Mouse (Mus musculus) stomach, embryonic 16.5 days (tissue): Measurements from ENCODE around the gene Acvrl1. TPM values are rescaled to one million over a fixed set of nuclear protein-coding genes. Genes with fewer than 3 reads are reported as not detected.

Experiments used
- ATAC-seq: fragments of 200-750 bp; cut with Nextera tagmentation; 2 replicates; pipeline ENCODE4 v1.8.0; 2017; ENCODE audit warnings: moderate number of reproducible peaks, moderate TSS enrichment; ENCODE audit not compliant: insufficient read depth, low FRiP score
- H3K27ac ChIP-seq: fragments of 300-500 bp; sonication (generic); 2 replicates; pipeline ENCODE4 v1.5.1; 2014; ENCODE audit warnings: low read length
- H3K27me3 ChIP-seq: fragments of 300-500 bp; sonication (generic); 2 replicates; pipeline ENCODE4 v1.6.1; 2014; ENCODE audit warnings: low read length, control low read depth, mixed read lengths; ENCODE audit not compliant: control insufficient read depth, insufficient read depth
- H3K36me3 ChIP-seq: fragments of 300-500 bp; sonication (generic); 2 replicates; pipeline ENCODE4 v1.6.1; 2014; ENCODE audit warnings: low read length; ENCODE audit not compliant: control insufficient read depth, insufficient read depth
- H3K4me1 ChIP-seq: fragments of 300-500 bp; sonication (generic); 2 replicates; pipeline ENCODE4 v1.6.1; 2014; ENCODE audit warnings: low read length, control low read depth, mixed read lengths; ENCODE audit not compliant: control insufficient read depth, insufficient read depth
- H3K4me2 ChIP-seq: fragments of 300-500 bp; sonication (generic); 2 replicates; pipeline ENCODE4 v1.6.1; 2014; ENCODE audit warnings: low read depth, low read length, mixed read lengths
- H3K4me3 ChIP-seq: fragments of 300-500 bp; sonication (generic); replicated peaks from 2 replicates; pipeline ENCODE4 v1.5.1; 2014; ENCODE audit warnings: mild to moderate bottlenecking, low read length
- H3K9ac ChIP-seq: fragments of 300-500 bp; sonication (generic); 2 replicates; pipeline ENCODE4 v1.6.1; 2014; ENCODE audit warnings: low read length
- H3K9me3 ChIP-seq: fragments of 300-500 bp; sonication (generic); replicated peaks from 2 replicates; pipeline ENCODE4 v1.6.1; 2016; ENCODE audit warnings: low read length, control low read depth; ENCODE audit not compliant: control insufficient read depth
- WGBS: fragments of 180-500 bp; shearing (Covaris S2); extraction: QIAGEN DNeasy Blood & Tissue Kit; methylation state at CpG from one replicate; pipeline ENCODE4 v1.1.7; 2014; 5-methylcytosine and 5-hydroxymethylcytosine counted together
- polyA plus RNA-seq: library from polyadenylated mRNA; unstranded; fragments of >200 nt; fragmentation: Nextera tagmentation; extraction: Ambion mirVana; gene quantifications from 2 replicates; pipeline ENCODE4 v1.2.1, GENCODE M21; 2015

The Acvrl1 gene
- 34.9 and 39.3 TPM in 2 replicates for polyA plus RNA-seq

DNA sequence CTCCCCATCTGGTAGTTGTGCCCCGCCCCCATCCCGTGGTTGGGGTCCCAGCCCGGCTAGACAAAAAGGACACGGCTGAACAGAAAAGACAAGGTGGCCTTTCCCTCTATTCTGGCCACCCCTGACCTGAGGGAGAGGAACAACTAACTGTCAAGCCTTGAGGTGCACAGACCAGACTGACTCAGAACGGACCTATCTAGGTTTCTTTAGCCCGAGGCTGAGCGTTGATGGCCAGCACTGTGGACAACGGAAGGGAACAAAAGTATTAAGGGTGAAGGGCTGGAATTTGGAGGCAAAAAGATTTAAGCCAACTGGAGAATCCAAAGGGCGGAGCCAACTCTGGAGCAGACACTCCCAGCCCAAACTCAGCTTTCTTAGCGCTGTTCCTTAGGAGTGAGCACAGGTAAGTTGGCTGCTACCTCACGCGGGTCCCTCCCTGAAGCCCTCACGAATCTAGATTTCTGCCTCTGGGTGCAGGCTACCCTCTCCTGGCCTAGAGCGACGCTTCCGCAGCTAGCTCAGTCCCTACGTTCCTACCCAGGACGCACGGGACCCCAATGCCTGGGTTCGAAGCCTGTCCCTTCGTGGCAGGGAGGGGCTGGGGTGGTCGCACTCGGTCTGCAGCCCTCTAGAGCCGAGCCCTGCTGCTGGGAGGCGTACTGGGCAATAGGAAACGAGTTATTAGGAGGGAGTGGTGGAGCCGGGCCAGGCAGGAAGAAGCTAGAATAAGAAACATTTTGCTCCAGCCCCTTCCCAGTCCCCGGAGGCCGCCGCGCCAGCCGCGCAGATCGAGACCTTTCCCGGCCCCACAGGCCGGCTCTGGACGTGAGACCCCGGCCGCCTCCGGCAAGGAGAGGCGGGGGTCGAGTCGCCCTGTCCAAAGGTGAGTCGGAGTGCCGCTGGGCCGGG, at the start of gene Acvrl1:
Acvrl1 (plus strand) TSS at position 342 of the 909 bp plus-strand sequence.
- Histone ChIP-seq H3K36me3 (no peaks in the 10 kb centered on the region), H3K27ac (peak within 1 kb of the TSS; percentile 86), H3K4me2 (peak within 1 kb of the TSS; percentile 86), H3K27me3 (0 out of 2 replicates have a peak, but pooled peaks cover 3% of the 10 kb centered on the region), H3K9ac (peak within 1 kb of the TSS; percentile 87), H3K4me3 (peak within 1 kb of the TSS; percentile 70), H3K4me1 (peaks cover 56% of the 10 kb centered on the region), H3K9me3 (no peaks in the 10 kb centered on the region)
- peak; percentile 48; the same call in 1 of the 2 replicates for ATAC-seq
- 5% methylated on average over 46 of the region's 46 CpGs for WGBS

DNA sequence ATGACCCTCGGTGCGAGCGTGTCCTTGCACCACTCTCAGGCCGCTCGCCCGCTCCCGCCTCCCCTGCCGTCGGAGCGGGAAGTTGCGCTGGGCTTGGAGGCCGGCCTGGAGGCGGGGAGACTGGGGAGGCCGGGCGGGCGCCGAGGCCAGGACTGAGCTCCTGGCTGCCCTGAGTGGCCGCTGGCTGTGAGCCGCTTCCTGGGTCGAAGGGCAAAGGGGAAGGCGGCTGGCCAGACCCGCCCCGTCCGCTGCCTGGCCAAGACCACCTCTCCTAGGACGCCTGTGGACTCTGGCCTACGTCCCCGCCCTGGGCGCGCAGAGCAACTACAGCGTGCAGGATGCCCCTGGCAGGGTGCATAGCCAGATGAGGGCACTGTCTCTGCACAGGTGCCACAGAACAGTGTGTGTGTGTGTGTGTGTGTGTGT, 49.6 kb upstream of the Acvrl1 start:
- Histone ChIP-seq H3K4me1 (peaks cover 36% of the 10 kb centered on the region), H3K4me3 (peak overlapping the region; percentile 74), H3K27ac (peak overlapping the region; percentile 88), H3K27me3 (no peaks in the 10 kb centered on the region), H3K4me2 (peak overlapping the region; percentile 89), H3K9ac (peak overlapping the region; percentile 96), H3K36me3 (no peaks in the 10 kb centered on the region), H3K9me3 (no peaks in the 10 kb centered on the region)
- peak; percentile 81 for ATAC-seq
- WGBS = 2% methylated on average over 30 of the region's 30 CpGs

DNA sequence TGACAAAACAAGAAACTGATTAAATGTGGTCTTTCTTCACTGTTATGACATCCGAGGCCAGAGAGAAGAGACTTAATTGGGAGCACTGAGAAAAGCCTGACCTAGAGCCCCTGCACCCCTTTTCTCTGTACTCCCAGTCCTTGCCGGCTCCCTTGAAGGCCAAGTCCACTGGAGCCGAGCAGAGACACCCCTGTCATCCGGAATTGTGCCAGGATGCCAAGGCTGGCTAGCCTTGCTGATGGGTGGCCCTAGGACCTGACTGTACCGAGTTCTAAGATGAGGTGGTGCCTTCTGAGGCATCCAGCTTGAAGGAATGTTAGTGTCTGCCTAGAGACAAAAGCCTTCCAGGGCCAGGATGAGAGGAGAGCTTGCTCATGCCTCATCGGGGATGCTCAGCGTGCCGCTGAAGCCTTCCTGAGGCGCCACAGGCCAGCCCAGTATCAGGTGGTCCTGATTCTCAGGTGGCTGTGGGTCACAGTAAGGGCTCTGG, 48.2 kb upstream of the Acvrl1 start:
- H3K4me3 ChIP-seq = no peak overlapping the region
- H3K27me3 ChIP-seq = no peaks in the 10 kb centered on the region
- ATAC-seq = no peak
- no peaks in the 10 kb centered on the region for H3K9me3 ChIP-seq
- no peak overlapping the region for H3K4me2 ChIP-seq
- no peak overlapping the region for H3K27ac ChIP-seq
- H3K36me3 ChIP-seq = no peaks in the 10 kb centered on the region
- peaks cover 34% of the 10 kb centered on the region for H3K4me1 ChIP-seq
- 81% methylated on average over 9 of the region's 9 CpGs for WGBS
- H3K9ac ChIP-seq = no peak overlapping the region

DNA sequence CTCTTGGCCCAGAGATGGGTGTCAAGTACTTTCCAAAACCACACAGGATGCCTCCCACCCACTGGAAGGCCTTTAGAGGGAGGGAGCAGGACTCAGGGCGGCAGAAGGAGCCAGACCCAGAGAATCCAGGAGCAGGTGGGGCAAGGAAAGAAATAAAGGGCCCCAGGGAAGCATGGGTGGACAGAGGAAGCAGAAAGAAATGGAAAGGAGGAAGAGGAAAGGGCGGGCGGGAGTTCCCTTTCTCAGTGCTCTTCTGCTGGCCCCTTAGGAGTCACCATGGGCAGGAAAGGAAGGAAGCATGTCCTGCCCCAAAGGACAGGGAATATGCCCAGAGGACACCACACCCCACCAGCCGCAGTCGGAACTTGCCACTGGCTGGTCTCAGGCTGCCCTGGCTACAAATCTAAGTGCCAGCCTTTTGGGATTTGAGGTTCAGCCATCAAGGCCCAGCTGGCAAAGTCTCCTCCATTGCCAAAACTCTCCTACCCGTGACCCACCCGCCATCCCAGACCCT, 47.2 kb upstream of the Acvrl1 start:
- no peak for ATAC-seq
- Histone ChIP-seq H3K27me3 (no peaks in the 10 kb centered on the region), H3K36me3 (no peaks in the 10 kb centered on the region), H3K27ac (no peak overlapping the region), H3K9me3 (no peaks in the 10 kb centered on the region), H3K4me3 (no peak overlapping the region), H3K4me2 (no peak overlapping the region), H3K4me1 (peaks cover 24% of the 10 kb centered on the region), H3K9ac (no peak overlapping the region)
- 73% methylated on average over 7 of the region's 7 CpGs for WGBS

DNA sequence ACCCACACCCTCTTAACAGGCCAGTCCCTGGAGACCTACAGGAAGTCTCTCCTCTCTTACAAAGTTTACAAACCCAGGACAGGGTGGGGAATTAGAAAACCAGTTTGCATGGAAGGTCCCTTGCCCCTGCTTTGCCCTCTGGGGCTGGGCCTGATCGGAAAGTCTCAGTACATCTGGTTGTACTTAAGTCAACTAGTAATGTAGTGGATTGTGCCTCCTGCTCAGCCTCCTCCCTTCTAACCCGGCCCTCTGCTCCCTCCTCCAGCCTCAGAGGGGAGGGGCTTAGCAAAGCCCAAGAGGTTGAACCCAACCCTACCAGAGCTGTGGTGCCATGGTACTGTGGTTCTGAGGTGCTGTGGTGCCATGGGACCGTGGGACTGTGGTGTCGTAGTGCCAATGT, 46.1 kb upstream of the Acvrl1 start:
- no peak overlapping the region for H3K4me3 ChIP-seq
- H3K27me3 ChIP-seq = no peaks in the 10 kb centered on the region
- WGBS = 49% methylated on average over 4 of the region's 4 CpGs
- H3K4me1 ChIP-seq = peaks cover 14% of the 10 kb centered on the region
- no peak for ATAC-seq
- H3K9ac ChIP-seq = no peak overlapping the region
- H3K36me3 ChIP-seq = no peaks in the 10 kb centered on the region
- H3K4me2 ChIP-seq = no peak overlapping the region
- H3K9me3 ChIP-seq = no peaks in the 10 kb centered on the region
- H3K27ac ChIP-seq = peak overlapping the region; percentile 36; the same call in 1 of the 2 replicates

DNA sequence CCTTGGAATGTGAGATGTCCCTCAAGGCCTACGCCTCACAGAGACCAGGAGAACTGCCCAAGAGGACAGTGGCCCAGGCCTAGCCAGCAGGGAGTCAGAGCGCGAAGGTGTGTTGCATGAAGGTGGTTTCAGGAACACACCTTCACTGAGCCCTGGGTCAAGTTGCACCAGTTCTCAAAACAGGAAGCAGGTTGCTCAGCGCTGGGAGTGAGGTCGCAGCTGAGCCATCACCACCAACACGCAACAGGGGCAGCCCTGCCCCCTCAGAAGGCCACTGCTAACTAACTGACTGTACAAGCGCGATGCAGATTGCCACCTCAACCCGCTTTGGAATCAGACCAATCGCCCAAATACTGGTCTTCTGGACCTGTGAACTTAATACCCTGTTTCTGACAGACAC, 43.8 kb upstream of the Acvrl1 start:
- WGBS = 70% methylated on average over 10 of the region's 10 CpGs
- no peak for ATAC-seq
- Histone ChIP-seq H3K27me3 (no peaks in the 10 kb centered on the region), H3K27ac (no peak overlapping the region), H3K4me2 (no peak overlapping the region), H3K9ac (no peak overlapping the region), H3K36me3 (no peaks in the 10 kb centered on the region), H3K4me1 (peaks cover 14% of the 10 kb centered on the region), H3K4me3 (no peak overlapping the region), H3K9me3 (no peaks in the 10 kb centered on the region)

DNA sequence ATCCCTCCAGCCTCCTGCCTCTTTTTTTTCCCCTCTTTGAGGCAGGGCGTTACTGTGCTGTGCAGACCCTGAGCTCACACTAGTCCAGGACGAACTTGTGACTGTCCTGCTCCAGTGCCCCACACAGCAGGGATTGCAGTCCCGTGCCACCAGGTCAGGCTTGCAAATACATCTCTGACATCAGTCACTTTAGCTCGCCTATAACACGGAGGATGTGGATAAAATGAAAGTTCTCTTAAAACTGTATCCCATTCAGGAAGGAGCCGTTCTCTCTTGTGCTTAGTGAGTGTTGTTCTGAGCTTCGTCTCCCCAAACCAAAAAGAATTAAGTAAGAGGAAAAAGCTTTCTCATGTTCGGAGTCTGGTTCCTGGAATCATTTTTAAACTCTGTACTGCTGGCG, 41.9 kb upstream of the Acvrl1 start:
- no peaks in the 10 kb centered on the region for H3K36me3 ChIP-seq
- peaks cover 10% of the 10 kb centered on the region for H3K4me1 ChIP-seq
- ATAC-seq = no peak
- 59% methylated on average over 9 of the region's 9 CpGs for WGBS
- no peak overlapping the region for H3K27ac ChIP-seq
- H3K4me2 ChIP-seq = no peak overlapping the region
- no peaks in the 10 kb centered on the region for H3K9me3 ChIP-seq
- H3K27me3 ChIP-seq = no peaks in the 10 kb centered on the region
- H3K9ac ChIP-seq = no peak overlapping the region
- no peak overlapping the region for H3K4me3 ChIP-seq

DNA sequence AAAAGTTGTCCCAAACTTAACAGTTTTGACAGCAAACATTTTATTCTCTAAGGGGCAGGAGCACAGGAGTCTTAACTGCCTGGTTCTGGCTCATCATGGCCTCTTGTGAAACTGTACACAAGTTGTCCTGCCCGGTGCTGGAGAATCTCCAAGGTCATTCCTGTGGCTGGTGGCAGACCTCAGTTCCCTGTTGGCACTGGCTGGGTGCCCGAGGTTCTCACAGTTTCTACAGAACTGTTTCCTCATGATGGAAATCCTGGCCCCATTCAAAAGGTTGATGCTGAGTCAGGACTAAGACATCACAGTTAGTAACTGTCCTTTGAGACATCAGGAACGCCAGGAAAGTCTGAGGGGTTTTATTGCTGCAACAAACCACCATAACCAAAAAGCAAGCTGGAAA, 41.4 kb upstream of the Acvrl1 start:
- peaks cover 5% of the 10 kb centered on the region for H3K4me1 ChIP-seq
- H3K4me3 ChIP-seq = no peak overlapping the region
- no peak overlapping the region for H3K27ac ChIP-seq
- H3K9ac ChIP-seq = no peak overlapping the region
- H3K4me2 ChIP-seq = no peak overlapping the region
- no peaks in the 10 kb centered on the region for H3K9me3 ChIP-seq
- H3K36me3 ChIP-seq = no peaks in the 10 kb centered on the region
- no peaks in the 10 kb centered on the region for H3K27me3 ChIP-seq
- no peak for ATAC-seq
- 64% methylated on average over 3 of the region's 3 CpGs for WGBS

DNA sequence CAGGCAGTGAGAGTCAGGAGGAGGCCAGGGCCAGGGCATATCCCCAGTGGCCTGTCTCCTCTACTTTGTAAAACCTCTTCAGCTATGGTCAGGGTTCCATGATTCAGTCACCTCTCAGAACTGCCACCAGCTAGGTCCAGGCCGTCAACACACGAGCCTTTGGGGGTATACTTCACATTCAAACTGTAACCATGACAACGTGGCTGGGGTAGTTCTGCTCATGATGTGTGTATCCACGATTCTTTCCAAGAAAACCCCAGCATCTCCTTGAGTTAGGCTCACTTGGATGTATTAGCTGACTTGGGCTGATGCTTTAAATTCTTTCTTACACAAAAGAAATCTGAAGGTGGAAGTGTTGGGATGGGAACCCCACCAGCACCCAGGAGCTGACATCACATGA, 40.0 kb upstream of the Acvrl1 start:
- H3K27me3 ChIP-seq = no peaks in the 10 kb centered on the region
- ATAC-seq = no peak
- peaks cover 6% of the 10 kb centered on the region; the same call in 1 of the 2 replicates for H3K4me1 ChIP-seq
- H3K4me2 ChIP-seq = no peak overlapping the region
- no peak overlapping the region for H3K4me3 ChIP-seq
- no peaks in the 10 kb centered on the region for H3K36me3 ChIP-seq
- H3K9ac ChIP-seq = no peak overlapping the region
- H3K9me3 ChIP-seq = no peaks in the 10 kb centered on the region
- H3K27ac ChIP-seq = no peak overlapping the region
- WGBS = 72% methylated on average over 4 of the region's 4 CpGs
